Mouse (Mus musculus) erythroblast, embryonic 14.5 days (primary cell): ENCODE measurements at regions not wholly inside any gene's neighbourhood (a gene's known extent, or its start where the extent isn't known, plus 50 kb on each side); places are given as distances from the start of the nearest gene placed in this dataset.

Experiments used
- GATA1 ChIP-seq: IDR thresholded peaks from 2 replicates; pipeline ENCODE4 v1.6.1; 2012; ENCODE audit warnings: low read length, inconsistent platforms, mixed read lengths
- TAL1 ChIP-seq: IDR thresholded peaks from 3 replicates; pipeline ENCODE4 v1.6.1; 2012; ENCODE audit warnings: low read length, inconsistent platforms, mixed read lengths

- no peak for TF ChIP-seq GATA1
- no peak; the same call in 2 of the 3 replicates for TF ChIP-seq TAL1
Measured at GRCm38 (mm10) chr16:3271819-3272490, 318.9 kb upstream of the Olfr161 start.
